Mouse (Mus musculus): Measurements from ENCODE around the gene Rpl19. TPM values are rescaled to one million over a fixed set of nuclear protein-coding genes. Genes with fewer than 3 reads are reported as not detected.
A peak's percentile ranks its signal among the peaks of the same experiment; 100 is the strongest.

Rpl19 gene
- polyA plus RNA-seq, 1 experiment from 2014 or later: 1,206 TPM

DNA sequence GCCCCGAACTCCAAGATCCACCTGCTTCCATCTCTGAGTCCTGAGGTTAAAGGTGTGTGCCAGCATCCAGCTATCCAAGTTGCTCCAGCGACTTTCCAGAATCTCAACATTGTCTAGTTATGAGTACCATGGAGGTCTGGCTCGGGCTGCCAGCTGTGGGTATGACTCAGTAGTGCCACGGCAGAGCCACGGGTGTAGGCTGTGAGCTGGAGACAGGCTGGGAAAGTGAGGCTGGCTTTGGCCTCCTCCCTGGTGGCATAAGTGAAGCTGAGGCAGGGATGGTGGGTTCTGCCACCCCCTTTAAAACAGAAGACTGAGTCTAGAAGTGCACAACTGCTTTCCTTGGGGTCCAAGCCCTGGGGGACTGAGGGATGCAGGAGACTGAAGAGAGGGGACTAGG is 7.6 kb downstream of the Rpl19 start:
- peaks cover 41% of the 10 kb centered on the region for H3K27me3 ChIP-seq (replicated peaks; ENCODE audit: low read depth, poor library complexity, severe bottlenecking)
- peaks cover 31% of the 10 kb centered on the region for H3K4me1 ChIP-seq
- H3K27ac ChIP-seq (replicated peaks): 0 out of 2 replicates have a peak overlapping the region, but pooled peaks have one; percentile 35
- H3K9me3 ChIP-seq: no peaks in the 10 kb centered on the region
- peaks cover 34% of the 10 kb centered on the region for H3K36me3 ChIP-seq (replicated peaks)
- H3K4me3 ChIP-seq: no peak overlapping the region
- DNase-seq (ENCODE audit: low spot score): no peak
- 89% methylated on average over 5 of the region's 5 CpGs for WGBS

DNA sequence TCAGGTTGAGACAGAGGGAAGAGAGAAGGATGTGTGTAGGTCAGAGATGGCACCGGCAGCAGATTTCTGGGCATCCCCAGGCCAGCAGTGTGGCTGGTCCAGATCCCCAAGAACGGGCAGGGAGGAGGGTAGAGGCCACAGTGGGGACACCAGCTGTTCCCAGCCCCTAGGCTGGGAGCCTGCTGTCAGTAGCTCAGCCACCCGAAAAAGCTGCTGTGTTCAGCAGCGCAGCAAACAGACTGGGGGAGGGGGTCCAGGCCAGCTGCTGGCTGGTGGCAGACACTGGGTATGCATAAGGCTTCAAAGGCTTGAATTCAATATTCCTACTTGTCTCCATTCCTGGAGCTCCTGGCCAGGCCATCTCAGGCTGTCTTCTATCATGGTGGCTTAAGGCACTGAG is 8.3 kb downstream of the Rpl19 start:
- Histone ChIP-seq H3K4me1 (peaks cover 31% of the 10 kb centered on the region), H3K4me3 (no peak overlapping the region; the same call in 1 of the 2 replicates), H3K27ac (replicated peaks) (0 out of 2 replicates have a peak overlapping the region, but pooled peaks have one; percentile 4), H3K27me3 (replicated peaks; ENCODE audit: low read depth, poor library complexity, severe bottlenecking) (peaks cover 47% of the 10 kb centered on the region), H3K9me3 (no peaks in the 10 kb centered on the region), H3K36me3 (replicated peaks) (peaks cover 27% of the 10 kb centered on the region)
- WGBS: 25% methylated on average over 4 of the region's 4 CpGs
- no peak for DNase-seq (ENCODE audit: low spot score)

DNA sequence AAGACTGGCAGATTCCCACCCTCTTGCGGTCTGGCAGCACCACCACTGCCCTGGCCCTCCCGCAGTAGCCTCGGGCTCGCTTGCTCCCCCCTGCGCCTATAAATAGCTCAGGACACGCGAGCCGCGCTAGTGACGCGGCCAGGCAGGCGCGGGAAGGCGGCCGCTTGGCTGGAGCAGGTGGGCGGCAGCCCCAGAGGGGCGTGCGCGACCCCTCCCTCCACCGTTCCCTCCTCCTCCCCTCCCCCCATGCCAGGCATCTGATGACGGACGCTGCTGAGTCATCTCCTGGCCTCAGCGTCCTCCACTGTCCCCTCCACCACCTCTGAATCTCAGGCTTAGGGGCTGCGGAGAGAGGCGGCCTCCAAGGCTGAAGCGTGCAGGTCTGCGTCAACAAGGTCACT is 9.5 kb downstream of the Rpl19 start:
- peak overlapping the region; percentile 48 for H3K27ac ChIP-seq (replicated peaks)

GRCm38 (mm10) chr11:98037871-98038270 is 11.4 kb downstream of the Rpl19 start:
- WGBS: 56% methylated on average over 14 of the region's 14 CpGs
- no peak overlapping the region for H3K4me3 ChIP-seq

More for the DNA sequence above, 9.5 kb downstream of the Rpl19 start:
- Histone ChIP-seq H3K4me3 (peak overlapping the region; percentile 56), H3K4me1 (peaks cover 34% of the 10 kb centered on the region), H3K9me3 (no peaks in the 10 kb centered on the region), H3K36me3 (replicated peaks) (peaks cover 15% of the 10 kb centered on the region), H3K27me3 (replicated peaks; ENCODE audit: low read depth, poor library complexity, severe bottlenecking) (peaks cover 49% of the 10 kb centered on the region)
- peak; percentile 76 for DNase-seq (ENCODE audit: low spot score)
- under 1% methylated on average over 27 of the region's 27 CpGs for WGBS

DNA sequence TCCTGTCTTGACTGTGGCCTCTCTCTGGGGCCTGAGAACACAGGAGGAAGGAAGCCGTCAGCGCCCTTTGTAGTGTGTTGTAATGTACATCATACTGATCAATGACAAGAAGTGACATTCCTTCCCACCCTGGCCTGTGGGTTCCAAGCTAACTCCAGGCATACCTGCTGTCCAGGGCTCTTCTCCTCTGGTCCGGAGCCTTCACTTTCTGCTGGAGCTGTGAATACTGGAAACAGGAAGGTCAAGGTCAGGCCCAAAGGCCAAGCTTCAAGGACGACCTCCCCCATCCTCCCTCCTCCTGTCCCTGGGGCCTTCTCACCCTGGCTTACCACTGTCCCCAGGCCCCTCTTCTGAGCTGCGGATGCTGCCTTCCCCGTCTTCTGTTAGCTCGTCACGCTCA is 14.5 kb downstream of the Rpl19 start:
- Histone ChIP-seq H3K27ac (replicated peaks) (no peak overlapping the region; the same call in 1 of the 2 replicates), H3K36me3 (replicated peaks) (no peaks in the 10 kb centered on the region), H3K4me3 (no peak overlapping the region), H3K4me1 (peaks cover 20% of the 10 kb centered on the region), H3K27me3 (replicated peaks; ENCODE audit: low read depth, poor library complexity, severe bottlenecking) (peaks cover 42% of the 10 kb centered on the region), H3K9me3 (no peaks in the 10 kb centered on the region)
- DNase-seq (ENCODE audit: low spot score): no peak
- 65% methylated on average over 8 of the region's 8 CpGs for WGBS

More at GRCm38 (mm10) chr11:98037871-98038270, 11.4 kb downstream of the Rpl19 start:
- Histone ChIP-seq H3K27ac (replicated peaks) (no peak overlapping the region), H3K4me1 (peaks cover 37% of the 10 kb centered on the region), H3K9me3 (no peaks in the 10 kb centered on the region), H3K36me3 (replicated peaks) (no peaks in the 10 kb centered on the region), H3K27me3 (replicated peaks; ENCODE audit: low read depth, poor library complexity, severe bottlenecking) (peaks cover 49% of the 10 kb centered on the region)
- no peak for DNase-seq (ENCODE audit: low spot score)

GRCm38 (mm10) chr11:98042741-98043140 is 16.2 kb downstream of the Rpl19 start:
- H3K9me3 ChIP-seq: no peaks in the 10 kb centered on the region
- H3K36me3 ChIP-seq (replicated peaks): no peaks in the 10 kb centered on the region
- no peak for DNase-seq (ENCODE audit: low spot score)
- peaks cover 30% of the 10 kb centered on the region for H3K27me3 ChIP-seq (replicated peaks; ENCODE audit: low read depth, poor library complexity, severe bottlenecking)
- H3K27ac ChIP-seq (replicated peaks): no peak overlapping the region
- H3K4me1 ChIP-seq: peaks cover 11% of the 10 kb centered on the region
- WGBS: 83% methylated on average over 6 of the region's 6 CpGs
- H3K4me3 ChIP-seq: no peak overlapping the region

DNA sequence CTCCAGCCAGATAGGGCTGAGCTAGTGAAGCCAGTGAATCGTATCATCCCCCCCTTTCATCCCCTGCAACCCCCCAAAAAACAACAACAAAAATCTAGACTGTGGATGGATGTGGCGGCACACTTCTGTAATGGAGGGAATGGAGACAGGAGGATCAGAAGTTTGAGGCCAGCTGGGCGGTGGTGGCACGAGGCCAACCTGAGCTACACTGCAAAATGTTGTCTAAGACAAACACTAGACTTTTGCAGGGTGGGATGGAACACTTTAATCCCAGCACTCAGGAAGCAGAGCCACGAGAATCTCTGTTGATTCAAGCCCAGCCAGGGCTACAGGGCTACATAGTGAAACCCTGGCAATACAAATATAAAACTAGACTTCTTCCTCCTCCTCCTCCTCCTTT is 17.6 kb downstream of the Rpl19 start:
- H3K27me3 ChIP-seq (replicated peaks; ENCODE audit: low read depth, poor library complexity, severe bottlenecking): peaks cover 37% of the 10 kb centered on the region
- H3K27ac ChIP-seq (replicated peaks): no peak overlapping the region
- no peak for DNase-seq (ENCODE audit: low spot score)
- WGBS: 83% methylated on average over 5 of the region's 5 CpGs
- H3K36me3 ChIP-seq (replicated peaks): no peaks in the 10 kb centered on the region
- no peak overlapping the region for H3K4me3 ChIP-seq
- H3K4me1 ChIP-seq: peaks cover 6% of the 10 kb centered on the region
- H3K9me3 ChIP-seq: no peaks in the 10 kb centered on the region

DNA sequence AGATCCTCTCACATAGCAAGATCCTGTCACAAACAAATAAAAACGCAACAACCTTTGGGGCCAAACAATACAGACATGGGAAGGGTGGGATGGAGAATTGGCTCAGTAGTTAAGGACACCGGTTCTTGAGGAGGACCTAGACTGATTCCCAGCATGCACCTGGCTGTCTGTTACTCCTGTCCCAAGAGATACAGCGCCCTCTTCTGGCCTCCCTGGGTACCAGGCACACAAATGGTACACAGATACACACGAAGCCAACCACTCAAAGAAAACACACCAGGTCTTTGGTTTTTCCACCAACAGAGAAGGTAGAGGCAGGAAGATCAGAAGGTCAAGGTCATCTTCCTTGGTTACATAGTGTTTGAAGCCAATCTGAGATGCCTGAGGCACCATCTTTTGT is 19.1 kb downstream of the Rpl19 start:
- DNase-seq (ENCODE audit: low spot score): no peak
- no peak overlapping the region for H3K4me3 ChIP-seq
- 62% methylated on average over 4 of the region's 4 CpGs for WGBS

GRCm38 (mm10) chr11:98046466-98046865 is 20.0 kb downstream of the Rpl19 start:
- peaks cover 53% of the 10 kb centered on the region for H3K27me3 ChIP-seq (replicated peaks; ENCODE audit: low read depth, poor library complexity, severe bottlenecking)
- WGBS: 65% methylated on average over 1 of the region's 1 CpGs
- no peak for DNase-seq (ENCODE audit: low spot score)

More for the DNA sequence above, 19.1 kb downstream of the Rpl19 start:
- peaks cover 45% of the 10 kb centered on the region for H3K27me3 ChIP-seq (replicated peaks; ENCODE audit: low read depth, poor library complexity, severe bottlenecking)
- no peak overlapping the region for H3K27ac ChIP-seq (replicated peaks)
- no peaks in the 10 kb centered on the region for H3K36me3 ChIP-seq (replicated peaks)
- H3K9me3 ChIP-seq: no peaks in the 10 kb centered on the region
- peaks cover 6% of the 10 kb centered on the region for H3K4me1 ChIP-seq

GRCm38 (mm10) chr11:98047745-98048144 is 21.2 kb downstream of the Rpl19 start:
- H3K4me1 ChIP-seq: peaks cover 19% of the 10 kb centered on the region
- DNase-seq (ENCODE audit: low spot score): no peak
- no peaks in the 10 kb centered on the region for H3K36me3 ChIP-seq (replicated peaks)
- peaks cover 66% of the 10 kb centered on the region for H3K27me3 ChIP-seq (replicated peaks; ENCODE audit: low read depth, poor library complexity, severe bottlenecking)
- H3K9me3 ChIP-seq: no peaks in the 10 kb centered on the region
- H3K4me3 ChIP-seq: no peak overlapping the region
- 71% methylated on average over 4 of the region's 4 CpGs for WGBS
- no peak overlapping the region for H3K27ac ChIP-seq (replicated peaks)

More at GRCm38 (mm10) chr11:98046466-98046865, 20.0 kb downstream of the Rpl19 start:
- Histone ChIP-seq H3K4me1 (peaks cover 6% of the 10 kb centered on the region), H3K4me3 (no peak overlapping the region), H3K27ac (replicated peaks) (no peak overlapping the region), H3K36me3 (replicated peaks) (no peaks in the 10 kb centered on the region), H3K9me3 (no peaks in the 10 kb centered on the region)

- peaks cover 77% of the 10 kb centered on the region for H3K27me3 ChIP-seq (replicated peaks; ENCODE audit: low read depth, poor library complexity, severe bottlenecking)
- 72% methylated on average over 14 of the region's 14 CpGs for WGBS
Measured at GRCm38 (mm10) chr11:98049672-98050519, 23.4 kb downstream of the Rpl19 start.

GRCm38 (mm10) chr11:98050520-98050815 is 24.0 kb downstream of the Rpl19 start:
- H3K36me3 ChIP-seq (replicated peaks): no peaks in the 10 kb centered on the region
- H3K27me3 ChIP-seq (replicated peaks; ENCODE audit: low read depth, poor library complexity, severe bottlenecking): peaks cover 83% of the 10 kb centered on the region
- no peak overlapping the region for H3K27ac ChIP-seq (replicated peaks)
- WGBS: 42% methylated on average over 2 of the region's 2 CpGs
- no peak for DNase-seq (ENCODE audit: low spot score)
- H3K9me3 ChIP-seq: no peaks in the 10 kb centered on the region
- peak overlapping the region; percentile 23; the same call in 1 of the 2 replicates for H3K4me3 ChIP-seq
- H3K4me1 ChIP-seq: peaks cover 31% of the 10 kb centered on the region

More at GRCm38 (mm10) chr11:98049672-98050519, 23.4 kb downstream of the Rpl19 start:
- Histone ChIP-seq H3K36me3 (replicated peaks) (no peaks in the 10 kb centered on the region), H3K9me3 (no peaks in the 10 kb centered on the region), H3K4me3 (no peak overlapping the region), H3K27ac (replicated peaks) (no peak overlapping the region), H3K4me1 (peaks cover 31% of the 10 kb centered on the region)
- DNase-seq (ENCODE audit: low spot score): no peak

DNA sequence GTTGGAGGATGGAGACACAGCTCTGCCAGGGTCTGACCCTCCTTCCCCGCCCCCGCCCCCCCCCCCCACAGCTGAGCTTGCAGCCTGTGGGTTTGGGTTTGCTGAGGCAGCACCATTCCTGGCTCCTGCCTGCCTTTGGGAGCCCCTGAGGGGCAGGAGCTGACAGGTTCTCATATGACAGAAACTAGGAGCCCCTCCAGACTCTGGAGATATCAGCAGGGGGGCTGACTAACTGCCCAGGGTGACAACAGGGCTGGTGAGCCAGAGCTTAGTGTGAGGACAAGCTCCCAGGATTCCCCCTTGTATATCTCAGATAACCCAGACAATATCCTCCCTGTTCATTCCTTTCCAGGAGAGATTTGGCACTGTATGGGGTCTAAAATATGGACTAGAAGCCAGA is 24.4 kb downstream of the Rpl19 start:
- H3K27me3 ChIP-seq (replicated peaks; ENCODE audit: low read depth, poor library complexity, severe bottlenecking): peaks cover 88% of the 10 kb centered on the region
- WGBS: 43% methylated on average over 2 of the region's 2 CpGs
- H3K36me3 ChIP-seq (replicated peaks): no peaks in the 10 kb centered on the region
- H3K9me3 ChIP-seq: no peaks in the 10 kb centered on the region
- H3K27ac ChIP-seq (replicated peaks): no peak overlapping the region
- H3K4me1 ChIP-seq: peaks cover 31% of the 10 kb centered on the region
- no peak for DNase-seq (ENCODE audit: low spot score)
- peak overlapping the region; percentile 23; the same call in 1 of the 2 replicates for H3K4me3 ChIP-seq
